Mouse (Mus musculus): ENCODE results near the gene Frem1. TPM values are rescaled to one million over a fixed set of nuclear protein-coding genes. Genes with fewer than 3 reads are reported as not detected.

Frem1 gene
- polyA plus RNA-seq, 1 experiment from 2014 or later: 21.4 TPM

DNA sequence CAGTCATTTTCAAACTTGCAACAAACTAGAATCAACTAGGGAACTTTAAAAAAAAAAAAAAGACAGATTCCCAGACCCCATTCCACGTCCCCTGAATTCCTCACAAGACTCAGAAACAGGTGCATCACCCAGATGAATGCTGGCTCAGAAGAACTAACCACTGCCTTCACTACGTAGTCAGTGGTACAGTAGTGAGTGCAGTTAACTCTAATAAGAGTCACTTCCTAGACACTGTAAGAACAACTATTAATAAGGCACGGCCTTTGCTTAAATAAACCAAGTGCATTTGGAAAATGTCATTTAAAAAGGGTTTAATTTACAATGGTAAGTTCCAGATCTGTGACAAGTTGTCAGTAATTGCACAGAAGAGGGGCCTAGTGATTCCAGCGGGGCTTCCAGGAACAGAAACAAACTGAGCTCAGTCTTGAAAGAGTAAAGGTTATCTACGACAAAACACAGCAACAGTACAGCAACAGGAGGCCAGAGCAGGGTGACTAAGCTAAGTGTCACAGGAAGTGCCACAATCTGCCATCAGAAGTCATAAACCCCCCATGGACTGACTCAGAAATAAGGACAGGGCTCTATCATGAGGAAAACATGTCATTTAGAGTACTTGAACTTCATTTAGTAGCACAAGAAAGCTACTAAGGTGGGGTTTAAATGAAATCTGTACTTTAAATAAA, 203.4 kb downstream of the Frem1 start:
- no peak overlapping the region for H3K9ac ChIP-seq (replicated peaks; ENCODE audit: low read length)

More for the DNA sequence above, 203.4 kb downstream of the Frem1 start:
- H3K4me2 ChIP-seq (ENCODE audit: low read depth, low read length): no peak overlapping the region
- no peak overlapping the region for H3K27ac ChIP-seq (replicated peaks; ENCODE audit: low read depth, low read length)
- no peak for DNase-seq (ENCODE audit: low spot score)
- WGBS: 49% methylated on average over 5 of the region's 5 CpGs
- no peak overlapping the region for H3K4me3 ChIP-seq (ENCODE audit: low read depth, low read length)
- no peaks in the 10 kb centered on the region for H3K9me3 ChIP-seq (replicated peaks; ENCODE audit: control insufficient read depth, low read length)
- no peak for ATAC-seq (replicated peaks; ENCODE audit: insufficient number of reproducible peaks, low FRiP score, low TSS enrichment, low read depth)
- no peaks in the 10 kb centered on the region for H3K36me3 ChIP-seq (replicated peaks; ENCODE audit: control insufficient read depth, insufficient read depth, low read depth, low read length)
- H3K4me1 ChIP-seq (ENCODE audit: control insufficient read depth, insufficient read depth, low read length): no peaks in the 10 kb centered on the region
- H3K27me3 ChIP-seq (ENCODE audit: control insufficient read depth, insufficient read depth, low read length): no peaks in the 10 kb centered on the region

Other genes starting within 250 kb of the Frem1 start
- 11.5 and 13.8 TPM in 2 replicates for gene Zdhhc21, start 192.4 kb downstream of the Frem1 start, polyA plus RNA-seq (2014; fragmentation: Nextera tagmentation; extraction: Ambion mirVana)
- gene Cer1, start 167.2 kb downstream of the Frem1 start, polyA plus RNA-seq (2014; fragmentation: Nextera tagmentation; extraction: Ambion mirVana): 0.20 TPM in 1 of 2 replicates, not detected in the other